Mouse (Mus musculus) testis, adult 2 months (tissue): ENCODE results near the gene Gm3696. TPM values are rescaled to one million over a fixed set of nuclear protein-coding genes. Genes with fewer than 3 reads are reported as not detected.
"Not testable (repeated sequence)": the region's sequence is repeated elsewhere in the genome, so short reads cannot be mapped to it uniquely, and the experiment has no call there.

ENCODE experiments used
- H3K27ac ChIP-seq: fragments of 200-500 bp; 2 replicates; pipeline ENCODE4 v1.5.1; 2012; ENCODE audit warnings: low read depth, low read length; ENCODE audit not compliant: control insufficient read depth, insufficient read depth
- H3K27me3 ChIP-seq: fragments of 200-500 bp; 2 replicates; pipeline ENCODE4 v1.6.1; 2012; ENCODE audit warnings: mild to moderate bottlenecking, low read length, moderate library complexity; ENCODE audit not compliant: control insufficient read depth, insufficient read depth
- H3K36me3 ChIP-seq: fragments of 200-500 bp; 2 replicates; pipeline ENCODE4 v1.6.1; 2012; ENCODE audit warnings: mild to moderate bottlenecking, low read length; ENCODE audit not compliant: control insufficient read depth, insufficient read depth
- H3K4me1 ChIP-seq: fragments of 200-500 bp; 2 replicates; pipeline ENCODE4 v1.6.1; 2012; ENCODE audit warnings: low read length; ENCODE audit not compliant: control insufficient read depth, insufficient read depth
- H3K4me3 ChIP-seq: fragments of 200-500 bp; 2 replicates; pipeline ENCODE4 v1.5.1; 2012; ENCODE audit warnings: low read depth, mild to moderate bottlenecking, low read length, moderate library complexity, mixed read lengths; ENCODE audit not compliant: control insufficient read depth
- polyA plus RNA-seq: library from polyadenylated mRNA; depleted of rRNA; stranded (reverse); fragments of >200 nt; gene quantifications from 2 replicates; pipeline ENCODE4 v1.2.3, GENCODE M21; 2012; rRNA removed

Gene Gm3696
- 0.83 and 0.94 TPM in 2 replicates for polyA plus RNA-seq

DNA sequence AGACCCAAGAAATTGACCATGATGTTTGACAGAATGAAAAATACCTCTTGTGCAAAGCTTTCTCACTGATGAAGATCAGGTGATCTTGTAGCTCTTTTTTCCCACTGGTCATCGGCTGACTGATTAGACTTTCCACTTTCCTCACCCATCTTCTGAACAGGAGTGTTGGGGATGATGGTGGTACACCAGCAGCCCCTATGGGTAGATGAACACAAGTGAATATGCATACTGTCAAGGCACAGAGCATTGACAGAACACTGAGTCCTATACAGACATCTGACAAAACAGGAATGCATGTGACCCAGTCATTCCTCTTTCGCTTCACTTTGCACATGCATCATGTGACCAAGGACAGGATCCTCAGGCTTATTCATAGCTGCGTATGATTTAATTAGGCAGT lies at the start of gene Gm3696:
Gm3696 (minus strand) TSS at position 101 of the 400 bp plus-strand sequence.
- H3K4me3 ChIP-seq, H3K36me3 ChIP-seq, H3K27ac ChIP-seq, H3K4me1 ChIP-seq, H3K27me3 ChIP-seq: not testable (repeated sequence)

DNA sequence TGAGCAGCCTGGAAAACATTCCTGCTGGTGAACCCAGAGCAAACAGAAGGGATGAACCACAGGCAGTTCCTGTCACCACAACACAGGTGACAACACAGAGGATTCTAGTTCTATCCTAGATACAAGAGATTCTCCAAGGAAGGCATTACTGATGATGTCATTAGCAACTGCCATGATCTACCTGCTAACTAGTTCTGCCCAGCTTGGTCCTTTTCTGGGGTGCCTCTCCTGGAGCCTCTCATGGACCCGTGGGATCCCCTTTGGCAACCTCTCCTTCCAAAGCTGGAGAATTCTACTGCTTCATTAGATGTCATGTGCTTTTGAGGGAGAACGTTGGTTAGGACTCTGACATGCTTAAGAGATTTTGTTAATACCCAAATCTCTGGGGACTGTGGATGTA lies 24.9 kb upstream of the Gm3696 start, which contains the start of gene Gm6676:
Gm6676 (minus strand) TSS at position 101 of the 400 bp plus-strand sequence.
- H3K36me3 ChIP-seq, H3K4me3 ChIP-seq, H3K4me1 ChIP-seq, H3K27ac ChIP-seq, H3K27me3 ChIP-seq: not testable (repeated sequence)

- not testable (repeated sequence) for H3K4me1 ChIP-seq
These were observed 4.8 kb upstream of the Gm3696 start for GRCm38 (mm10) chr14:7105124-7105802.

GRCm38 (mm10) chr14:7044870-7045269 lies 55.6 kb downstream of the Gm3696 start, which contains the start of gene Gm3685:
TSS of gene Gm3685 (minus strand) at chr14:7044970.
- H3K27ac ChIP-seq, H3K36me3 ChIP-seq, H3K4me1 ChIP-seq, H3K4me3 ChIP-seq, H3K27me3 ChIP-seq: not testable (repeated sequence)

More at GRCm38 (mm10) chr14:7105124-7105802, 4.8 kb upstream of the Gm3696 start:
- H3K27me3 ChIP-seq, H3K36me3 ChIP-seq, H3K27ac ChIP-seq, H3K4me3 ChIP-seq: not testable (repeated sequence)

Other genes with a start within 250 kb of the Gm3696 start
- gene Gm3667, start 210.7 kb downstream of the Gm3696 start, polyA plus RNA-seq, result 0.20 and 0.59 TPM in 2 replicates
- gene Gm6356, start 126.8 kb downstream of the Gm3696 start, polyA plus RNA-seq, result 1.5 and 2.5 TPM in 2 replicates
- 7.5 and 10.5 TPM in 2 replicates for gene Gm10406, start 73.2 kb downstream of the Gm3696 start, polyA plus RNA-seq
- gene Gm3685, start 55.7 kb downstream of the Gm3696 start, polyA plus RNA-seq, result 11.8 and 12.9 TPM in 2 replicates
- 0.70 and 0.93 TPM in 2 replicates for gene Gm6676, start 24.8 kb upstream of the Gm3696 start, polyA plus RNA-seq
- 0.67 and 1.3 TPM in 2 replicates for gene Gm3512, start 73.9 kb upstream of the Gm3696 start, polyA plus RNA-seq
- gene Gm16434, start 93.9 kb upstream of the Gm3696 start, polyA plus RNA-seq, result 0.70 and 0.93 TPM in 2 replicates
- gene Gm3727, start 164.1 kb upstream of the Gm3696 start, polyA plus RNA-seq, result 1.6 TPM in 1 of 2 replicates, not detected in the other
- 1.8 and 2.4 TPM in 2 replicates for gene Gm3739, start 214.4 kb upstream of the Gm3696 start, polyA plus RNA-seq
- 7.4 and 8.1 TPM in 2 replicates for gene Gm5797, start 231.8 kb upstream of the Gm3696 start, polyA plus RNA-seq